Mouse (Mus musculus) CD4-positive naive resting alpha-beta T cell, adult 76 days (primary cell): ENCODE data around the gene Mtrf1. TPM values are rescaled to one million over a fixed set of nuclear protein-coding genes. Genes with fewer than 3 reads are reported as not detected.

Experiments
- total RNA-seq: library from RNA; stranded (reverse); gene quantifications from one replicate; pipeline ENCODE4 v1.2.4, GENCODE M21; 2023

The Mtrf1 gene
- 0.32 TPM for total RNA-seq

GRCm38 (mm10) chr14:79397321-79398122, at the start of gene Mtrf1:
Gene Mtrf1 (plus strand): TSS chr14:79397772.

GRCm38 (mm10) chr14:79390265-79390926, 7.2 kb upstream of the Mtrf1 start, which contains the start of gene Naa16:
Gene Naa16 (minus strand): TSS chr14:79390778.

GRCm38 (mm10) chr14:79425979-79426729, 28.6 kb downstream of the Mtrf1 start, which contains the start of gene Kbtbd7:
Gene Kbtbd7 (plus strand): TSS chr14:79426511.

GRCm38 (mm10) chr14:79451681-79452590, 54.4 kb downstream of the Mtrf1 start, which contains the start of gene Kbtbd6:
Gene Kbtbd6 (plus strand): TSS chr14:79451835.

Other genes with a start within 250 kb of the Mtrf1 start
- gene Zfp957, start 150.4 kb upstream of the Mtrf1 start, total RNA-seq, result not detected
- gene Rgcc, start 96.1 kb upstream of the Mtrf1 start, total RNA-seq, result 454 TPM
- gene Naa16, start 7.0 kb upstream of the Mtrf1 start, total RNA-seq, result 57.1 TPM
- gene Kbtbd7, start 28.7 kb downstream of the Mtrf1 start, total RNA-seq, result 10.3 TPM
- 0.23 TPM for gene Kbtbd6, start 54.1 kb downstream of the Mtrf1 start, total RNA-seq
- gene Elf1, start 83.4 kb downstream of the Mtrf1 start, total RNA-seq, result 243 TPM
- gene Wbp4, start 83.7 kb downstream of the Mtrf1 start, total RNA-seq, result 24.9 TPM
- gene Sugt1, start 189.9 kb downstream of the Mtrf1 start, total RNA-seq, result 79.8 TPM